21 mouse cellular contexts compared by ENCODE assay signal in the genomic region with DNA sequence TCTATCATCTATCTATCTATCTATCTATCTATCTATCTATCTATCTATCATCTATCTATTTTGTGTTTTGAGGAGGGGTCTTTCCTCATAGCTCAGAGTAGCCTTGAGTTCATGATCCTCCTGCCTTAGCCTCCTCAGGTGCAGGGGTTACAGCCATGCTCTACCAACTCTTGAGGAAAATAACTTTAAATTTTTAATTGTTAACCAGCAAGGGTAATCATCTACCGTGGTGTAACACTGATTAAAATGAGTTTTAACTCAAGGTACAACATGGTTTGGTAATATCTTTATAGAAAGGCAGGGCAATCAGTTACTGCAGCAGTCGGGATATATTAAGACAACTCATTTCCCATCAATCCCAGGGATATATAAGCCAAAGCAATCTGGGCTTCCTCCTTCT.
"Had no signal": no experiment of that assay in that cellular context is flagged by ENCODE, and none has a peak within 500 bp of the region (broad histone marks: within the 10 kb centered on the region; RNA-seq: fewer than 3 reads in every experiment).

No protein-coding gene starts in this region.

- ATAC-seq: intestine, postnatal 0 days; liver, embryonic 12.5 days; midbrain, embryonic 13.5 days; midbrain, embryonic 16.5 days had no signal

- DNase-seq: layer of hippocampus, adult 9-11 months; lung, adult 18-20 months; lung, postnatal 10 days; lung, postnatal 36 days; retina, postnatal 1 day; right cerebral cortex, postnatal 25 days; spleen, adult 18-20 months; thymus, postnatal 25 days had no signal

- H3K4me1 ChIP-seq: limb, embryonic 12.5 days; limb, embryonic 15.5 days; liver, embryonic 12.5 days; liver, embryonic 15.5 days; lung, embryonic 15.5 days; megakaryocyte, embryonic 14.5 days; midbrain, embryonic 10.5 days; midbrain, embryonic 13.5 days; neural tube, embryonic 13.5 days; stomach, embryonic 15.5 days had no signal

- H3K36me3 ChIP-seq: limb, embryonic 12.5 days; limb, embryonic 15.5 days; liver, embryonic 12.5 days; liver, embryonic 15.5 days; lung, embryonic 15.5 days; midbrain, embryonic 10.5 days; midbrain, embryonic 13.5 days; neural tube, embryonic 13.5 days; stomach, embryonic 15.5 days had no signal

- H3K9ac ChIP-seq: limb, embryonic 12.5 days; limb, embryonic 15.5 days; liver, embryonic 12.5 days; liver, embryonic 15.5 days; lung, embryonic 15.5 days; midbrain, embryonic 13.5 days; neural tube, embryonic 13.5 days; stomach, embryonic 15.5 days had no signal

- H3K9me3 ChIP-seq: limb, embryonic 12.5 days; limb, embryonic 15.5 days; liver, embryonic 12.5 days; liver, embryonic 15.5 days; lung, embryonic 15.5 days; midbrain, embryonic 10.5 days; midbrain, embryonic 13.5 days; neural tube, embryonic 13.5 days; stomach, embryonic 15.5 days had no signal

- H3K27ac ChIP-seq: limb, embryonic 12.5 days; limb, embryonic 15.5 days; liver, embryonic 12.5 days; liver, embryonic 15.5 days; lung, embryonic 15.5 days; midbrain, embryonic 10.5 days; midbrain, embryonic 13.5 days; neural tube, embryonic 13.5 days; stomach, embryonic 15.5 days had no signal

- H3K27me3 ChIP-seq: limb, embryonic 12.5 days; limb, embryonic 15.5 days; liver, embryonic 12.5 days; liver, embryonic 15.5 days; lung, embryonic 15.5 days; megakaryocyte, embryonic 14.5 days; midbrain, embryonic 13.5 days; neural tube, embryonic 13.5 days; stomach, embryonic 15.5 days had no signal

- H3K4me3 ChIP-seq: limb, embryonic 12.5 days; limb, embryonic 15.5 days; liver, embryonic 12.5 days; liver, embryonic 15.5 days; lung, embryonic 15.5 days; megakaryocyte, embryonic 14.5 days; midbrain, embryonic 10.5 days; midbrain, embryonic 13.5 days; myocyte; neural tube, embryonic 13.5 days; stomach, embryonic 15.5 days had no signal

- H3K4me2 ChIP-seq: limb, embryonic 12.5 days; limb, embryonic 15.5 days; liver, embryonic 12.5 days; liver, embryonic 15.5 days; lung, embryonic 15.5 days; midbrain, embryonic 13.5 days; neural tube, embryonic 13.5 days; stomach, embryonic 15.5 days had no signal
